Mouse (Mus musculus) adrenal gland (tissue): ENCODE measurements around the gene Tspan18.

Experiments
- intact Hi-C: fragments of 180-260 bp; cut with DNase I; formaldehyde crosslinking; loops from one replicate; pipeline ENCODE4 v1.15.1; 2025

Tspan18 gene

GRCm38 (mm10) chr2:93345663-93346268 is 11.5 kb upstream of the Tspan18 start:
- intact Hi-C loops: no loop called here

- intact Hi-C loops: loop anchor here (5.0 kb wide), 2 partner anchors 73 to 128 kb away; no protein-coding TSS in a partner anchor
Measured at GRCm38 (mm10) chr2:93339373-93340106, 5.2 kb upstream of the Tspan18 start.

- intact Hi-C loops: loop anchor here (5.0 kb wide), 1 partner anchor 131 kb away; no protein-coding TSS in a partner anchor
Measured at GRCm38 (mm10) chr2:93335996-93336395, 1.7 kb upstream of the Tspan18 start.

GRCm38 (mm10) chr2:93333241-93333816 is 976 bp downstream of the Tspan18 start:
- intact Hi-C loops: loop anchor here (2.0 to 5.0 kb wide), 2 partner anchors 56 to 107 kb away; no protein-coding TSS in a partner anchor

- intact Hi-C loops: loop anchor here (2.0 to 5.0 kb wide), 2 partner anchors 55 to 105 kb away; no protein-coding TSS in a partner anchor
Measured at GRCm38 (mm10) chr2:93332277-93332676, 2.0 kb downstream of the Tspan18 start.

GRCm38 (mm10) chr2:93331121-93331520 is 3.2 kb downstream of the Tspan18 start:
- intact Hi-C loops: loop anchor here (5.0 kb wide), 1 partner anchor 54 kb away; no protein-coding TSS in a partner anchor

GRCm38 (mm10) chr2:93329120-93329519 is 5.2 kb downstream of the Tspan18 start:
- intact Hi-C loops: no loop called here

- intact Hi-C loops: no loop called here
Measured at GRCm38 (mm10) chr2:93327915-93328555, 6.3 kb downstream of the Tspan18 start.

- intact Hi-C loops: no loop called here
Measured at GRCm38 (mm10) chr2:93324681-93325080, 9.6 kb downstream of the Tspan18 start.

- intact Hi-C loops: no loop called here
Measured at GRCm38 (mm10) chr2:93321946-93322345, 12.4 kb downstream of the Tspan18 start.

- intact Hi-C loops: no loop called here
Measured at GRCm38 (mm10) chr2:93320267-93320666, 14.0 kb downstream of the Tspan18 start.

- intact Hi-C loops: no loop called here
Measured at GRCm38 (mm10) chr2:93319598-93319997, 14.7 kb downstream of the Tspan18 start.

- intact Hi-C loops: no loop called here
Measured at GRCm38 (mm10) chr2:93318781-93319349, 15.4 kb downstream of the Tspan18 start.

- intact Hi-C loops: no loop called here
Measured at GRCm38 (mm10) chr2:93313768-93314632, 20.3 kb downstream of the Tspan18 start.

- intact Hi-C loops: no loop called here
Measured at GRCm38 (mm10) chr2:93312458-93312857, 21.8 kb downstream of the Tspan18 start.

- intact Hi-C loops: no loop called here
Measured at GRCm38 (mm10) chr2:93309724-93310413, 24.4 kb downstream of the Tspan18 start.

GRCm38 (mm10) chr2:93306898-93307297 is 27.4 kb downstream of the Tspan18 start:
- intact Hi-C loops: no loop called here

- intact Hi-C loops: no loop called here
Measured at GRCm38 (mm10) chr2:93304273-93304634, 30.1 kb downstream of the Tspan18 start.

- intact Hi-C loops: no loop called here
Measured at GRCm38 (mm10) chr2:93303585-93304272, 30.6 kb downstream of the Tspan18 start.
